Mouse (Mus musculus): ENCODE measurements at regions not wholly inside any gene's neighbourhood (a gene's known extent, or its start where the extent isn't known, plus 50 kb on each side); places are given as distances from the start of the nearest gene placed in this dataset.

GRCm38 (mm10) chr7:133230806-133231205 is 106.7 kb upstream of the Ctbp2 start:
- Histone ChIP-seq H3K27ac (no peak overlapping the region), H3K9me3 (no peaks in the 10 kb centered on the region), H3K36me3 (no peaks in the 10 kb centered on the region), H3K9ac (replicated peaks) (no peak overlapping the region), H3K27me3 (no peaks in the 10 kb centered on the region), H3K4me2 (no peak overlapping the region), H3K4me3 (replicated peaks) (no peak overlapping the region), H3K4me1 (replicated peaks) (no peaks in the 10 kb centered on the region)
- 64% methylated on average over 3 of the region's 3 CpGs for WGBS
- ATAC-seq (ENCODE audit: insufficient number of reproducible peaks, insufficient read depth, low FRiP score, low TSS enrichment, low read depth): no peak

- Histone ChIP-seq H3K36me3 (no peaks in the 10 kb centered on the region), H3K4me1 (replicated peaks) (no peaks in the 10 kb centered on the region), H3K27ac (no peak overlapping the region), H3K9ac (replicated peaks) (no peak overlapping the region), H3K27me3 (no peaks in the 10 kb centered on the region), H3K4me2 (no peak overlapping the region), H3K9me3 (no peaks in the 10 kb centered on the region), H3K4me3 (replicated peaks) (no peak overlapping the region)
- no peak for ATAC-seq (ENCODE audit: insufficient number of reproducible peaks, insufficient read depth, low FRiP score, low TSS enrichment, low read depth)
- WGBS: 83% methylated on average over 19 of the region's 19 CpGs
Measured at GRCm38 (mm10) chr7:133223948-133224652, 99.9 kb upstream of the Ctbp2 start.

GRCm38 (mm10) chr7:133212328-133212727 is 88.2 kb upstream of the Ctbp2 start:
- ATAC-seq (ENCODE audit: insufficient number of reproducible peaks, insufficient read depth, low FRiP score, low TSS enrichment, low read depth): no peak
- H3K4me3 ChIP-seq (replicated peaks): no peak overlapping the region
- no peaks in the 10 kb centered on the region for H3K4me1 ChIP-seq (replicated peaks)
- H3K9me3 ChIP-seq: no peaks in the 10 kb centered on the region
- no peak overlapping the region for H3K4me2 ChIP-seq
- no peaks in the 10 kb centered on the region for H3K27me3 ChIP-seq
- 63% methylated on average over 4 of the region's 4 CpGs for WGBS
- H3K27ac ChIP-seq: no peak overlapping the region
- H3K36me3 ChIP-seq: no peaks in the 10 kb centered on the region
- no peak overlapping the region for H3K9ac ChIP-seq (replicated peaks)

GRCm38 (mm10) chr7:133205704-133206103 is 81.5 kb upstream of the Ctbp2 start:
- ATAC-seq (ENCODE audit: insufficient number of reproducible peaks, insufficient read depth, low FRiP score, low TSS enrichment, low read depth): no peak
- Histone ChIP-seq H3K36me3 (no peaks in the 10 kb centered on the region), H3K9ac (replicated peaks) (no peak overlapping the region), H3K4me3 (replicated peaks) (no peak overlapping the region), H3K9me3 (no peaks in the 10 kb centered on the region), H3K27ac (no peak overlapping the region), H3K4me2 (no peak overlapping the region), H3K4me1 (replicated peaks) (peaks cover 31% of the 10 kb centered on the region), H3K27me3 (peaks cover 12% of the 10 kb centered on the region; the same call in 1 of the 2 replicates)
- 19% methylated on average over 7 of the region's 7 CpGs for WGBS

GRCm38 (mm10) chr7:133204485-133204884 is 80.3 kb upstream of the Ctbp2 start:
- H3K27me3 ChIP-seq: peaks cover 17% of the 10 kb centered on the region
- peaks cover 31% of the 10 kb centered on the region for H3K4me1 ChIP-seq (replicated peaks)
- H3K9me3 ChIP-seq: no peaks in the 10 kb centered on the region
- no peak overlapping the region for H3K9ac ChIP-seq (replicated peaks)
- H3K4me3 ChIP-seq (replicated peaks): no peak overlapping the region
- H3K4me2 ChIP-seq: no peak overlapping the region
- no peak overlapping the region for H3K27ac ChIP-seq
- WGBS: 70% methylated on average over 1 of the region's 1 CpGs
- ATAC-seq (ENCODE audit: insufficient number of reproducible peaks, insufficient read depth, low FRiP score, low TSS enrichment, low read depth): no peak
- H3K36me3 ChIP-seq: no peaks in the 10 kb centered on the region

GRCm38 (mm10) chr7:133203933-133204332 is 79.8 kb upstream of the Ctbp2 start:
- WGBS: 76% methylated on average over 7 of the region's 7 CpGs
- no peaks in the 10 kb centered on the region for H3K9me3 ChIP-seq
- ATAC-seq (ENCODE audit: insufficient number of reproducible peaks, insufficient read depth, low FRiP score, low TSS enrichment, low read depth): no peak

GRCm38 (mm10) chr7:133202092-133202880 is 78.1 kb upstream of the Ctbp2 start:
- H3K9ac ChIP-seq (replicated peaks): no peak overlapping the region
- peaks cover 24% of the 10 kb centered on the region for H3K27me3 ChIP-seq
- H3K4me1 ChIP-seq (replicated peaks): peaks cover 31% of the 10 kb centered on the region
- 0 out of 2 replicates have a peak overlapping the region, but pooled peaks have one; percentile 23 for H3K27ac ChIP-seq
- no peaks in the 10 kb centered on the region for H3K9me3 ChIP-seq
- no peak overlapping the region for H3K4me2 ChIP-seq
- H3K4me3 ChIP-seq (replicated peaks): no peak overlapping the region
- peak; percentile 73; the same call in 1 of the 2 replicates for ATAC-seq (ENCODE audit: insufficient number of reproducible peaks, insufficient read depth, low FRiP score, low TSS enrichment, low read depth)
- WGBS: 41% methylated on average over 13 of the region's 13 CpGs
- no peaks in the 10 kb centered on the region for H3K36me3 ChIP-seq

More at GRCm38 (mm10) chr7:133203933-133204332, 79.8 kb upstream of the Ctbp2 start:
- Histone ChIP-seq H3K9ac (replicated peaks) (no peak overlapping the region), H3K4me2 (no peak overlapping the region), H3K27me3 (peaks cover 20% of the 10 kb centered on the region), H3K4me3 (replicated peaks) (no peak overlapping the region), H3K4me1 (replicated peaks) (peaks cover 31% of the 10 kb centered on the region), H3K36me3 (no peaks in the 10 kb centered on the region), H3K27ac (no peak overlapping the region)

GRCm38 (mm10) chr7:133199046-133199445 is 74.9 kb upstream of the Ctbp2 start:
- H3K27ac ChIP-seq: no peak overlapping the region
- WGBS: 72% methylated on average over 4 of the region's 4 CpGs
- peaks cover 21% of the 10 kb centered on the region for H3K27me3 ChIP-seq
- peaks cover 24% of the 10 kb centered on the region for H3K4me1 ChIP-seq (replicated peaks)
- no peak for ATAC-seq (ENCODE audit: insufficient number of reproducible peaks, insufficient read depth, low FRiP score, low TSS enrichment, low read depth)
- H3K9me3 ChIP-seq: no peaks in the 10 kb centered on the region
- H3K4me2 ChIP-seq: no peak overlapping the region
- H3K4me3 ChIP-seq (replicated peaks): no peak overlapping the region
- no peaks in the 10 kb centered on the region for H3K36me3 ChIP-seq
- H3K9ac ChIP-seq (replicated peaks): no peak overlapping the region

- Histone ChIP-seq H3K9me3 (no peaks in the 10 kb centered on the region), H3K9ac (replicated peaks) (no peak overlapping the region), H3K27ac (no peak overlapping the region), H3K4me1 (replicated peaks) (0 out of 2 replicates have a peak, but pooled peaks cover 5% of the 10 kb centered on the region), H3K36me3 (no peaks in the 10 kb centered on the region), H3K27me3 (no peaks in the 10 kb centered on the region), H3K4me3 (replicated peaks) (no peak overlapping the region), H3K4me2 (no peak overlapping the region)
- WGBS: 64% methylated on average over 7 of the region's 7 CpGs
- ATAC-seq (ENCODE audit: insufficient number of reproducible peaks, insufficient read depth, low FRiP score, low TSS enrichment, low read depth): no peak
Measured at GRCm38 (mm10) chr7:133189880-133190462, 65.8 kb upstream of the Ctbp2 start.

- peak overlapping the region; percentile 38 for H3K4me2 ChIP-seq
- H3K36me3 ChIP-seq: no peaks in the 10 kb centered on the region
- WGBS: 11% methylated on average over 12 of the region's 12 CpGs
- 0 out of 2 replicates have a peak overlapping the region, but pooled peaks have one; percentile 3 for H3K4me3 ChIP-seq (replicated peaks)
- 0 out of 2 replicates have a peak, but pooled peaks cover 5% of the 10 kb centered on the region for H3K4me1 ChIP-seq (replicated peaks)
- H3K27me3 ChIP-seq: 0 out of 2 replicates have a peak, but pooled peaks cover 2% of the 10 kb centered on the region
- H3K9ac ChIP-seq (replicated peaks): no peak overlapping the region
- no peaks in the 10 kb centered on the region for H3K9me3 ChIP-seq
- H3K27ac ChIP-seq: no peak overlapping the region
- ATAC-seq (ENCODE audit: insufficient number of reproducible peaks, insufficient read depth, low FRiP score, low TSS enrichment, low read depth): no peak
Measured at GRCm38 (mm10) chr7:133185931-133186601, 61.9 kb upstream of the Ctbp2 start.

Data from limb, embryonic 12.5 days (tissue).